Mouse (Mus musculus) common myeloid progenitor, adult 5-6 weeks (primary cell): ENCODE measurements around the gene Rab5a. TPM values are rescaled to one million over a fixed set of nuclear protein-coding genes. Genes with fewer than 3 reads are reported as not detected.
"Not testable (repeated sequence)": the region's sequence is repeated elsewhere in the genome, so short reads cannot be mapped to it uniquely, and the experiment has no call there.

Experiments used
- ATAC-seq: replicated peaks from 2 replicates; pipeline ENCODE4 v1.8.0; 2016; ENCODE audit warnings: low read depth, mild to moderate bottlenecking, moderate TSS enrichment, inconsistent platforms; ENCODE audit not compliant: poor library complexity, severe bottlenecking
- total RNA-seq: library from RNA; stranded (forward); fragments of 200-1000, 187-1606 nt; gene quantifications from 2 replicates; pipeline ENCODE4 v1.2.3, GENCODE M21; 2017

Gene Rab5a
- total RNA-seq, 1 experiment from 2014 or later = 83.4 TPM

GRCm38 (mm10) chr17:53539351-53539750 is 60.3 kb downstream of the Rab5a start, which contains the start of gene Pp2d1:
TSS of gene Pp2d1 (minus strand) at chr17:53539451.
- not testable (repeated sequence) for ATAC-seq

GRCm38 (mm10) chr17:53542536-53542935 is 63.5 kb downstream of the Rab5a start:
- no peak for ATAC-seq

- ATAC-seq = no peak
Observed at GRCm38 (mm10) chr17:53543591-53544324, 64.7 kb downstream of the Rab5a start.

GRCm38 (mm10) chr17:53551306-53552299 is 72.6 kb downstream of the Rab5a start:
- ATAC-seq = no peak

- ATAC-seq = peak; percentile 87
Observed at GRCm38 (mm10) chr17:53554088-53554487, 75.1 kb downstream of the Rab5a start.

- peak; percentile 62; the same call in 1 of the 2 replicates for ATAC-seq
Observed at GRCm38 (mm10) chr17:53554813-53555212, 75.8 kb downstream of the Rab5a start.

Other genes with a start within 250 kb of the Rab5a start
- gene Efhb, start 15.9 kb upstream of the Rab5a start, total RNA-seq = not detected in 2 replicates
- not detected in 2 replicates for gene Pp2d1, start 60.2 kb downstream of the Rab5a start, total RNA-seq
- 28.9 and 38.0 TPM in 2 replicates for gene Kat2b, start 87.6 kb downstream of the Rab5a start, total RNA-seq
- gene Sgo1, start 210.1 kb downstream of the Rab5a start, total RNA-seq = 39.4 and 69.4 TPM in 2 replicates